Mouse (Mus musculus) kidney, embryonic 16.5 days (tissue): ENCODE data around the gene Fbxl20. TPM values are rescaled to one million over a fixed set of nuclear protein-coding genes. Genes with fewer than 3 reads are reported as not detected.

Experiments
- ATAC-seq: fragments of 200-750 bp; cut with Nextera tagmentation; 2 replicates; pipeline ENCODE4 v1.8.0; 2017; ENCODE audit warnings: moderate TSS enrichment; ENCODE audit not compliant: low FRiP score, low TSS enrichment
- H3K27ac ChIP-seq: fragments of 300-500 bp; sonication (generic); 2 replicates; pipeline ENCODE4 v1.5.1; 2014; ENCODE audit warnings: low read length
- H3K27me3 ChIP-seq: fragments of 300-500 bp; sonication (generic); 2 replicates; pipeline ENCODE4 v1.6.1; 2014; ENCODE audit warnings: low read length, control low read depth, mixed read lengths; ENCODE audit not compliant: insufficient read depth
- H3K36me3 ChIP-seq: fragments of 300-500 bp; sonication (generic); 2 replicates; pipeline ENCODE4 v1.6.1; 2014; ENCODE audit warnings: low read length, control low read depth, mixed read lengths; ENCODE audit not compliant: insufficient read depth
- H3K4me1 ChIP-seq: fragments of 300-500 bp; sonication (generic); 2 replicates; pipeline ENCODE4 v1.6.1; 2014; ENCODE audit warnings: low read length, control low read depth, mixed read lengths; ENCODE audit not compliant: insufficient read depth
- H3K4me2 ChIP-seq: fragments of 300-500 bp; sonication (generic); replicated peaks from 2 replicates; pipeline ENCODE4 v1.6.1; 2014; ENCODE audit warnings: low read depth, low read length
- H3K4me3 ChIP-seq: fragments of 300-500 bp; sonication (generic); 2 replicates; pipeline ENCODE4 v1.5.1; 2014; ENCODE audit warnings: mild to moderate bottlenecking, low read length
- H3K9ac ChIP-seq: fragments of 300-500 bp; sonication (generic); replicated peaks from 2 replicates; pipeline ENCODE4 v1.6.1; 2014; ENCODE audit warnings: low read length
- H3K9me3 ChIP-seq: fragments of 300-500 bp; sonication (generic); 2 replicates; pipeline ENCODE4 v1.6.1; 2016; ENCODE audit warnings: low read length, control low read depth
- WGBS: fragments of 180-500 bp; shearing (Covaris S2); extraction: QIAGEN DNeasy Blood & Tissue Kit; methylation state at CpG from one replicate; pipeline ENCODE4 v1.1.7; 2014; 5-methylcytosine and 5-hydroxymethylcytosine counted together
- polyA plus RNA-seq: library from polyadenylated mRNA; unstranded; fragments of >200 nt; fragmentation: Nextera tagmentation; extraction: Ambion mirVana; gene quantifications from 2 replicates; pipeline ENCODE4 v1.2.1, GENCODE M21; 2015

Gene Fbxl20
- polyA plus RNA-seq, 1 experiment from 2014 or later, result 20.0 TPM

DNA sequence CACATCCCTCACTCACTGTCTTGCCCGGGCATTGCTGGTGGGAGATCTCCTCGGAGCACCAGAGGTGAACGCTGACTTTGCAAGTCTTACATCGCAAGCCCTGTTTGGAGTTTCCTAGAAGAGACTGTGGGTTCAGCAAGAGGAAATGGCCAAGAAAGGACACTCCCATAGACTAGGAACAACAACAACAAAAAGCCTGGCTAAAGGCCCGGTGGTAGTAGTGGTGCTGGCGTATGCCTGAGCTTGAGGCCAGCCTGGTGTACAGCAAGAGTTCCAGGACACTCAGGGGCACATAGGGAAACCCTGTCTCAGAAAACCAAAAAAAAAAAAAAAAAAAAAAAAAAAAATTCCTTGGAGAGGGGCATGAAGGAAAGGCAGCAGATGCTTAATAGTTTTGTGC lies 107.5 kb downstream of the Fbxl20 start:
- ATAC-seq, result no peak
- 62% methylated on average over 6 of the region's 6 CpGs for WGBS

DNA sequence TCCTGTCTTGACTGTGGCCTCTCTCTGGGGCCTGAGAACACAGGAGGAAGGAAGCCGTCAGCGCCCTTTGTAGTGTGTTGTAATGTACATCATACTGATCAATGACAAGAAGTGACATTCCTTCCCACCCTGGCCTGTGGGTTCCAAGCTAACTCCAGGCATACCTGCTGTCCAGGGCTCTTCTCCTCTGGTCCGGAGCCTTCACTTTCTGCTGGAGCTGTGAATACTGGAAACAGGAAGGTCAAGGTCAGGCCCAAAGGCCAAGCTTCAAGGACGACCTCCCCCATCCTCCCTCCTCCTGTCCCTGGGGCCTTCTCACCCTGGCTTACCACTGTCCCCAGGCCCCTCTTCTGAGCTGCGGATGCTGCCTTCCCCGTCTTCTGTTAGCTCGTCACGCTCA lies 109.2 kb downstream of the Fbxl20 start:
- no peak for ATAC-seq
- Histone ChIP-seq H3K4me2 (no peak overlapping the region), H3K4me3 (no peak overlapping the region), H3K9me3 (no peaks in the 10 kb centered on the region), H3K4me1 (peaks cover 15% of the 10 kb centered on the region), H3K27ac (no peak overlapping the region), H3K9ac (no peak overlapping the region), H3K36me3 (no peaks in the 10 kb centered on the region), H3K27me3 (peaks cover 3% of the 10 kb centered on the region)
- 58% methylated on average over 8 of the region's 8 CpGs for WGBS

More for the DNA sequence above, 107.5 kb downstream of the Fbxl20 start:
- Histone ChIP-seq H3K4me1 (peaks cover 10% of the 10 kb centered on the region; the same call in 1 of the 2 replicates), H3K27me3 (no peaks in the 10 kb centered on the region), H3K9ac (no peak overlapping the region), H3K36me3 (no peaks in the 10 kb centered on the region), H3K4me3 (no peak overlapping the region), H3K9me3 (no peaks in the 10 kb centered on the region), H3K4me2 (no peak overlapping the region), H3K27ac (no peak overlapping the region)

- peaks cover 6% of the 10 kb centered on the region for H3K27me3 ChIP-seq
- no peaks in the 10 kb centered on the region for H3K9me3 ChIP-seq
- no peak overlapping the region for H3K9ac ChIP-seq
- no peaks in the 10 kb centered on the region for H3K36me3 ChIP-seq
- 62% methylated on average over 14 of the region's 14 CpGs for WGBS
- no peak overlapping the region for H3K4me2 ChIP-seq
- H3K4me1 ChIP-seq, result peaks cover 21% of the 10 kb centered on the region
- H3K27ac ChIP-seq, result no peak overlapping the region
- no peak overlapping the region for H3K4me3 ChIP-seq
- ATAC-seq, result no peak
Observed at GRCm38 (mm10) chr11:98037871-98038270, 112.3 kb downstream of the Fbxl20 start.

- peak; percentile 62 for ATAC-seq
- Histone ChIP-seq H3K27ac (no peak overlapping the region), H3K27me3 (peaks cover 6% of the 10 kb centered on the region), H3K9ac (peak overlapping the region; percentile 55), H3K4me2 (peak overlapping the region; percentile 67), H3K4me3 (peak overlapping the region; percentile 40), H3K4me1 (peaks cover 16% of the 10 kb centered on the region), H3K9me3 (no peaks in the 10 kb centered on the region), H3K36me3 (peaks cover 4% of the 10 kb centered on the region)
- WGBS, result 2% methylated on average over 18 of the region's 27 CpGs
Observed at GRCm38 (mm10) chr11:98035977-98036377, 114.2 kb downstream of the Fbxl20 start.

GRCm38 (mm10) chr11:98034840-98035239 lies 115.4 kb downstream of the Fbxl20 start:
- Histone ChIP-seq H3K4me3 (no peak overlapping the region), H3K9ac (no peak overlapping the region), H3K4me2 (no peak overlapping the region), H3K4me1 (peaks cover 14% of the 10 kb centered on the region), H3K27me3 (peaks cover 6% of the 10 kb centered on the region), H3K9me3 (no peaks in the 10 kb centered on the region), H3K27ac (no peak overlapping the region), H3K36me3 (peaks cover 15% of the 10 kb centered on the region)
- 27% methylated on average over 4 of the region's 4 CpGs for WGBS
- peak; percentile 28; the same call in 1 of the 2 replicates for ATAC-seq

- ATAC-seq, result no peak
- Histone ChIP-seq H3K27me3 (peaks cover 6% of the 10 kb centered on the region), H3K4me2 (no peak overlapping the region), H3K27ac (no peak overlapping the region), H3K9ac (no peak overlapping the region), H3K4me1 (peaks cover 14% of the 10 kb centered on the region), H3K9me3 (no peaks in the 10 kb centered on the region), H3K36me3 (peaks cover 23% of the 10 kb centered on the region), H3K4me3 (no peak overlapping the region)
- 83% methylated on average over 5 of the region's 5 CpGs for WGBS
Observed at GRCm38 (mm10) chr11:98034061-98034460, 116.1 kb downstream of the Fbxl20 start.

Other genes starting within 250 kb of the Fbxl20 start
- gene Plxdc1, start 164.0 kb downstream of the Fbxl20 start, polyA plus RNA-seq, result 1.8 and 2.3 TPM in 2 replicates
- 7.3 and 7.4 TPM in 2 replicates for gene Arl5c, start 154.2 kb downstream of the Fbxl20 start, polyA plus RNA-seq
- 12.8 TPM in 2 replicates for gene Cacnb1, start 127.4 kb downstream of the Fbxl20 start, polyA plus RNA-seq
- gene Rpl19, start 123.7 kb downstream of the Fbxl20 start, polyA plus RNA-seq, result 950 and 1,086 TPM in 2 replicates
- 3.3 and 4.0 TPM in 2 replicates for gene Stac2, start 96.9 kb downstream of the Fbxl20 start, polyA plus RNA-seq
- gene Med1, start 42.9 kb upstream of the Fbxl20 start, polyA plus RNA-seq, result 64.6 and 67.9 TPM in 2 replicates
- gene Cdk12, start 52.7 kb upstream of the Fbxl20 start, polyA plus RNA-seq, result 9.2 and 12.4 TPM in 2 replicates
- gene Neurod2, start 179.2 kb upstream of the Fbxl20 start, polyA plus RNA-seq, result not detected in 2 replicates
- gene Ppp1r1b, start 198.0 kb upstream of the Fbxl20 start, polyA plus RNA-seq, result 5.4 and 5.8 TPM in 2 replicates
- 62.0 and 62.4 TPM in 2 replicates for gene Stard3, start 208.0 kb upstream of the Fbxl20 start, polyA plus RNA-seq
- 2.4 and 2.7 TPM in 2 replicates for gene Tcap, start 233.4 kb upstream of the Fbxl20 start, polyA plus RNA-seq
- 2.5 and 2.8 TPM in 2 replicates for gene Pnmt, start 236.0 kb upstream of the Fbxl20 start, polyA plus RNA-seq